Mouse (Mus musculus): Measurements from ENCODE around the gene Diras2.

- TF ChIP-seq CTCF (IDR thresholded peaks at IDR 0.05; ENCODE audit: borderline replicate concordance, insufficient read depth, low read length): no peak
- TF ChIP-seq POLR2A (IDR thresholded peaks at IDR 0.05; ENCODE audit: low read depth, low read length): no peak
Observed at GRCm38 (mm10) chr13:52541385-52542035, 10.4 kb upstream of the Diras2 start.

All from embryonic fibroblast, embryonic 13.5 days (primary cell).